Mouse (Mus musculus): Measurements from ENCODE around the gene Ahnak2.
A peak's percentile ranks its signal among the peaks of the same experiment; 100 is the strongest.
"Not testable (repeated sequence)": the region's sequence is repeated elsewhere in the genome, so short reads cannot be mapped to it uniquely, and the experiment has no call there.

- 0 out of 2 replicates have a peak, but pooled peaks have one; percentile 11 for TF ChIP-seq CTCF (IDR thresholded peaks at IDR 0.05; ENCODE audit: low read depth)
- not testable (repeated sequence) for TF ChIP-seq EP300 (IDR thresholded peaks at IDR 0.05; ENCODE audit: low read depth)
Observed at GRCm38 (mm10) chr12:112841338-112841892, 39.0 kb upstream of the Ahnak2 start.

All from liver, embryonic 14.5 days (tissue).